Mouse (Mus musculus): ENCODE measurements at regions not wholly inside any gene's neighbourhood (a gene's known extent, or its start where the extent isn't known, plus 50 kb on each side); places are given as distances from the start of the nearest gene placed in this dataset.

DNA sequence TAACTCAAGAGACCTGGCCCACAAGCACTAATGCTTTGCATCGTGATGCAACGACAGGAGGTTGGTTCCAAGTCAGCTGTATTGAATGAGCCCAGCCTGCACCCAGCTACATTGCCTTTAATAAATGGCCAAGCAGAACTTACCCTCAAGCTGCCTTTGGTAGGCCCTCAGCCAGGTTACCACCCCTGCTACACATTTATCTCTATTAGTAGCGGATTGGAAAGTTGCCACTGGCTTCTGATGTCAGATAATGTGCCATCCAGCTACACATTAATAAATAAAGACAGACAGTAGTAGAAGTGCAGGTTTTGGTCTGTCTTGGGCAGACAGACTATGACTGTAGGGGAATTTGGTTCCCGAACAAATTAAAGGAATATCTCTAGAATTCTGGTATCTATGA, 82.0 kb upstream of the 4930583I09Rik start:
- no peak for ATAC-seq
- no peak overlapping the region for H3K9ac ChIP-seq (ENCODE audit: low read depth, low read length)
- no peaks in the 10 kb centered on the region for H3K27me3 ChIP-seq (ENCODE audit: control insufficient read depth, insufficient read depth, low read depth, low read length)
- peaks cover 23% of the 10 kb centered on the region for H3K4me1 ChIP-seq (ENCODE audit: control insufficient read depth, insufficient read depth, low read length)
- no peaks in the 10 kb centered on the region for H3K9me3 ChIP-seq (replicated peaks; ENCODE audit: control insufficient read depth, low read length, poor library complexity, severe bottlenecking)
- 81% methylated on average over 4 of the region's 4 CpGs for WGBS
- no peak overlapping the region for H3K4me3 ChIP-seq (ENCODE audit: low read depth, low read length)
- no peak overlapping the region for H3K27ac ChIP-seq (ENCODE audit: low read length)
- H3K36me3 ChIP-seq (ENCODE audit: control insufficient read depth, insufficient read depth, low read length), result no peaks in the 10 kb centered on the region
- no peak overlapping the region for H3K4me2 ChIP-seq (ENCODE audit: low read length)

DNA sequence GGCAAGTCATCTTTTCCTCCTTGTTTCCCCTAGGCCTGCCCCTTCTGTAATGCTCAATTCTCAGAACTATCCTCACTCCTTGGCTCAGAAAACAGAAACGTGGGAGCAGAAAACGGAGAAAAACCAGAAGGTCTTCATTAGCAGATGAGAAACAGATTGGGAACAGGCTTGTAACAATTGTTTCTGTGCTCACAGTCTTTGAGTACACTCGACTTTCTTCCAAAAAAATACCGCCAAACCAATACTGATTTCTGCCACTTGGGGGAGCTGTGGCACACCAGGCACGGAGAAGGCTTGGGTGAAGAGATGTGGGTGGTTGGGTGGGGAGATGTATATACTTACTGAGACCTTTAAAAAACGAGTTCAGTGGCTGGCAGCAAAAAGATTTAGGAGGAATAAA, 80.8 kb upstream of the 4930583I09Rik start:
- H3K9me3 ChIP-seq (replicated peaks; ENCODE audit: control insufficient read depth, low read length, poor library complexity, severe bottlenecking), result no peaks in the 10 kb centered on the region
- no peak for ATAC-seq
- H3K4me3 ChIP-seq (ENCODE audit: low read depth, low read length), result no peak overlapping the region
- peaks cover 23% of the 10 kb centered on the region for H3K4me1 ChIP-seq (ENCODE audit: control insufficient read depth, insufficient read depth, low read length)
- no peak overlapping the region for H3K4me2 ChIP-seq (ENCODE audit: low read length)
- WGBS, result 81% methylated on average over 6 of the region's 6 CpGs
- no peak overlapping the region for H3K9ac ChIP-seq (ENCODE audit: low read depth, low read length)
- no peaks in the 10 kb centered on the region for H3K27me3 ChIP-seq (ENCODE audit: control insufficient read depth, insufficient read depth, low read depth, low read length)
- H3K27ac ChIP-seq (ENCODE audit: low read length), result no peak overlapping the region
- no peaks in the 10 kb centered on the region for H3K36me3 ChIP-seq (ENCODE audit: control insufficient read depth, insufficient read depth, low read length)

DNA sequence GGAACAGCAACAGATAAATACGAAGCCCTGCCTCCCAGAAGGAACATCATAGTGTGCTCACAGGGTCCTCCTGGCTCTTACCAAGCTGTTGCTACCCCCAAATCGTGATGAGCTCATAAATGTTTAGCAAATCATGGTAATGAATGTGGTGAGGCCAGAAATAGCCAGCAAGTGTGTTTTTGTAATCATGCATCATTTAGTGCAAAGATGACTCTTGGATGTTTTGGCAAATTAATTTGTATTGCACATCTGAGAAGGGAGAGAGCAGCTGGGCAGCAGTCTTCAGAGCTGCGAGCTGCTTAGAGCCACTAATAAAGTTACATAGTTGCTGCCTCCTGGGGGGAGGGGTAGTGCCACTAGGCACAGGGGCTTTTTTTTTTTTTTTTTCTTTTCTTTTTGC, 79.8 kb upstream of the 4930583I09Rik start:
- no peak overlapping the region for H3K4me3 ChIP-seq (ENCODE audit: low read depth, low read length)
- peaks cover 23% of the 10 kb centered on the region for H3K4me1 ChIP-seq (ENCODE audit: control insufficient read depth, insufficient read depth, low read length)
- 21% methylated on average over 3 of the region's 3 CpGs for WGBS
- no peak for ATAC-seq
- H3K27ac ChIP-seq (ENCODE audit: low read length), result no peak overlapping the region
- no peak overlapping the region for H3K9ac ChIP-seq (ENCODE audit: low read depth, low read length)
- H3K9me3 ChIP-seq (replicated peaks; ENCODE audit: control insufficient read depth, low read length, poor library complexity, severe bottlenecking), result no peaks in the 10 kb centered on the region
- H3K27me3 ChIP-seq (ENCODE audit: control insufficient read depth, insufficient read depth, low read depth, low read length), result no peaks in the 10 kb centered on the region
- no peaks in the 10 kb centered on the region for H3K36me3 ChIP-seq (ENCODE audit: control insufficient read depth, insufficient read depth, low read length)
- no peak overlapping the region for H3K4me2 ChIP-seq (ENCODE audit: low read length)

DNA sequence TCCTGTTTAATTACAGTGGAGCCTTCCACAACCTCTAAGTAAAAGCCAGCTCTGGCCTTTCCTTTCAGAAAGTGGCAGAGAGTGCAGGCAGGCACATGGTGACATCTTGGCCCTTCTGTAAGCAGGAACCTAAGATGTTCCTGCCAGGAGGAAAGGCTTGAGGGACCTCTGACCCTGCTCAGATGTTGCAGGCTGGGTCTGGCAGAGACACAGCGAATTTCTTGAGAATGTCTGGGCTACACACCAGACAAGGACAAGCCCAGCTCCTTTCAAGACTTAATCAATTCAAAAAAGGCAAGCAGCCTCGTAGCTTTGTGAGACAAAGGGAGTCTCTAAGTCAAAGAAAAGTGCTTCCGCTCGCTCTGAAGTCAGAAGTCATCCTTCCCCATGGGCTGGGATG, 79.2 kb upstream of the 4930583I09Rik start:
- no peaks in the 10 kb centered on the region for H3K27me3 ChIP-seq (ENCODE audit: control insufficient read depth, insufficient read depth, low read depth, low read length)
- H3K9me3 ChIP-seq (replicated peaks; ENCODE audit: control insufficient read depth, low read length, poor library complexity, severe bottlenecking), result no peaks in the 10 kb centered on the region
- WGBS, result 11% methylated on average over 4 of the region's 4 CpGs
- no peak overlapping the region for H3K27ac ChIP-seq (ENCODE audit: low read length)
- H3K36me3 ChIP-seq (ENCODE audit: control insufficient read depth, insufficient read depth, low read length), result no peaks in the 10 kb centered on the region
- no peak overlapping the region for H3K9ac ChIP-seq (ENCODE audit: low read depth, low read length)
- 0 out of 2 replicates have a peak, but pooled peaks have one; percentile 33 for ATAC-seq
- peaks cover 23% of the 10 kb centered on the region for H3K4me1 ChIP-seq (ENCODE audit: control insufficient read depth, insufficient read depth, low read length)
- no peak overlapping the region for H3K4me3 ChIP-seq (ENCODE audit: low read depth, low read length)
- H3K4me2 ChIP-seq (ENCODE audit: low read length), result no peak overlapping the region

DNA sequence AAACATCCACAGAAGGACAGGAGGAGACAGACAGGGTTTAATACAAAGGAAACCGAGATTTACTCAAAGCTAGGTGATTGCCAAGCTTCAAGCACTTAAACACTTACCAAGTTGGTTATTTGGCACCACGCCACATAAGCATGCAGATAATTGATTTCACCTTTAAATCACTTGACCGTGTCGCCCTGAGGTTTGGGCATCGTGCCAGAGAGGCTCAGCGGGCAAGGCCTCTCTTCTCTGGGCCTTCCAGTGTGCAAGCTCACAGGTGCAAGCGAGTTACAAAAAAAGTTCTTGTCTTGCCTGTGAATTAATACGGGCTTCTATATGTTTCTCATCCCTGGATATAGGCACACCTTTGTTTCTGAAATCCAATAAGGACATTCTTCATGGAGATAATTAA, 78.4 kb upstream of the 4930583I09Rik start:
- no peak overlapping the region for H3K4me2 ChIP-seq (ENCODE audit: low read length)
- no peaks in the 10 kb centered on the region for H3K36me3 ChIP-seq (ENCODE audit: control insufficient read depth, insufficient read depth, low read length)
- no peak overlapping the region for H3K27ac ChIP-seq (ENCODE audit: low read length)
- no peaks in the 10 kb centered on the region for H3K9me3 ChIP-seq (replicated peaks; ENCODE audit: control insufficient read depth, low read length, poor library complexity, severe bottlenecking)
- no peak overlapping the region for H3K4me3 ChIP-seq (ENCODE audit: low read depth, low read length)
- no peak for ATAC-seq
- WGBS, result 35% methylated on average over 8 of the region's 8 CpGs
- H3K4me1 ChIP-seq (ENCODE audit: control insufficient read depth, insufficient read depth, low read length), result peaks cover 23% of the 10 kb centered on the region
- H3K27me3 ChIP-seq (ENCODE audit: control insufficient read depth, insufficient read depth, low read depth, low read length), result no peaks in the 10 kb centered on the region
- H3K9ac ChIP-seq (ENCODE audit: low read depth, low read length), result no peak overlapping the region

DNA sequence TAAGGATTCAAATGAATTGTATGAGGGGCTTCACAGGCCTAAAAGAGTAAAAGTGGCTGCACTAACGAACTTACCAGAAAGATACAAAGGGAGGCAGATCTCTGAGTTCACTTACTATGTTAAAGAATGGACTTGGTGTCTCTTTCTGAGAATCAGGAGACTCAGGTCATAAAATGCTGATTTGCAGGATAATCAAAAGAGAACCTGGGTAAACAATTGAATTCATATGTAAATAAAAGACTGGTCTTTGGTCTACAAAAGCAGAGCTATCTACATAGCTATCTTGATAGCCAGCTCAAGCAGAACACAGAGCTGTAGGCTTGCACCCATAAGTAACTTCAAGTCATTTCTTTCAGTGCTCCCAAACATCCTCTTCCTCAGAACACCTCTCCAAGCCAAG, 72.8 kb upstream of the 4930583I09Rik start:
- peaks cover 6% of the 10 kb centered on the region for H3K9me3 ChIP-seq (replicated peaks; ENCODE audit: control insufficient read depth, low read length, poor library complexity, severe bottlenecking)
- H3K4me1 ChIP-seq (ENCODE audit: control insufficient read depth, insufficient read depth, low read length), result no peaks in the 10 kb centered on the region
- H3K36me3 ChIP-seq (ENCODE audit: control insufficient read depth, insufficient read depth, low read length), result no peaks in the 10 kb centered on the region
- 74% methylated on average over 1 of the region's 1 CpGs for WGBS
- ATAC-seq, result no peak
- no peak overlapping the region for H3K9ac ChIP-seq (ENCODE audit: low read depth, low read length)
- no peak overlapping the region for H3K4me2 ChIP-seq (ENCODE audit: low read length)
- H3K4me3 ChIP-seq (ENCODE audit: low read depth, low read length), result no peak overlapping the region
- no peak overlapping the region for H3K27ac ChIP-seq (ENCODE audit: low read length)
- no peaks in the 10 kb centered on the region for H3K27me3 ChIP-seq (ENCODE audit: control insufficient read depth, insufficient read depth, low read depth, low read length)

DNA sequence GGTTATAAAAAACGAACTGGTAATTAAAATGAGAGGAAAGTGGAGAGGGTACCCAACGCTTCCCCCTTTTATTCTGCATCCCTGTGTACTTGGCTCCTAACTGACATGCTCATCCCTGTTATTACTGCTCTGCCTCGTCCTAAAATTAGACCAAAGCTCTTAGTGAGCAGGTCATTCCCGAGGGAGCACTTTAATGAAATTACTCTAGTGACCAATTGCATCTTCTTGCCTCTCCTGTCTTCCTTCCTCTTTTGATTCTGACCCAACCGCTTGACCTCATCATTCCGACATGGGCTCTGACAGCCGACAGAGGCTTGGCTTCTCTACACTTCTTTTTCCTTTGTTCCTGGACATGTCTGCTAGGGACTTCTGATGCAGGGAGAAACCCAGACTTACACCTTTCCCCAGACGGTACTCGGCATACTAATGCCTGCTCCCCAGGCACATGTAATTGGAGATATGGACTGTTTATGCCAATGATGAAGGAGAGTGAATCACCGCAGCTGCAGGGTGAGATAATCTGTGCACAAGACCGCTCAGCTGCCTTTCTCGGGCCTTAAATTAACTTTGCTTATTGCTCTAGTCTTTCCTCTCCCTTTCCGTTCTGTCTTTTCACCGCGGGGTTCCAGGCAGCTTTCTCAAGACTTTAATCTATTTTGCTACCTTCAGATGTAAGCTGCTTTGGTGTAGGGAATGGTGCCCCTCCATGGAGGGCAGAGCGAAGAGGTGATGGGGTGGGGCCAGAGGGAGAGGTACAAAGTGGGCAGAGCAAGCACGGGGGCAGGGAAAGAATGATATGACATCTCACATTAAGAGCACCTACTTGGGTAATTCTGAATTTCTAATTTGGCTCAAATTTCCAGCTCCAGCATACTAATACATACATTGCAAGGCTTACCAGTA, 66.1 kb upstream of the 4930583I09Rik start:
- WGBS, result 36% methylated on average over 17 of the region's 17 CpGs
- Histone ChIP-seq H3K4me3 (ENCODE audit: low read depth, low read length) (no peak overlapping the region), H3K36me3 (ENCODE audit: control insufficient read depth, insufficient read depth, low read length) (no peaks in the 10 kb centered on the region), H3K4me2 (ENCODE audit: low read length) (no peak overlapping the region), H3K9me3 (replicated peaks; ENCODE audit: control insufficient read depth, low read length, poor library complexity, severe bottlenecking) (no peaks in the 10 kb centered on the region), H3K9ac (ENCODE audit: low read depth, low read length) (peak overlapping the region; percentile 36; the same call in 1 of the 2 replicates), H3K27me3 (ENCODE audit: control insufficient read depth, insufficient read depth, low read depth, low read length) (no peaks in the 10 kb centered on the region), H3K4me1 (ENCODE audit: control insufficient read depth, insufficient read depth, low read length) (peaks cover 14% of the 10 kb centered on the region; the same call in 1 of the 2 replicates), H3K27ac (ENCODE audit: low read length) (peak overlapping the region; percentile 53; the same call in 1 of the 2 replicates)
- ATAC-seq, result peak; percentile 73; the same call in 1 of the 2 replicates

DNA sequence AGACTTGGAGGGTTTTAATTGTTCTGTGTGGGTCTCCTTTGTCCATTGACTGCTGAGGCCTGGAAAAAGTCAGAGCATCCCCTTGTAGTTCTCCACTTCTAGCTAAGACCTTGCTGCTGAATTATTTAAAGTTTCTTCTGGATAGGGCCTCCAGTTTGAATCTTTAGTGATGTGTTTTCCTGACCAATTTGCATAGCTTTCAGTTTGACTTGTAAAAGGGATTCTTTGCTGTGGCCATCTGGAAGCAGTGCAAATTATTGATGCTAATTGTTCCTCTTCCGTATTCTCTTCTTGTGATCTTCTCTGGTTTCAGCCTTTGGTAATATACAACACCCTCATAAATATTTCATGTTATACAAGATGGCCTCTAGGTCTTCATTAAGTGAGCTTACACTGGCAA, 61.6 kb upstream of the 4930583I09Rik start:
- no peak overlapping the region for H3K4me3 ChIP-seq (ENCODE audit: low read depth, low read length)
- no peak overlapping the region for H3K27ac ChIP-seq (ENCODE audit: low read length)
- H3K27me3 ChIP-seq (ENCODE audit: control insufficient read depth, insufficient read depth, low read depth, low read length), result no peaks in the 10 kb centered on the region
- no peak overlapping the region for H3K4me2 ChIP-seq (ENCODE audit: low read length)
- ATAC-seq, result 0 out of 2 replicates have a peak, but pooled peaks have one; percentile 46
- no peak overlapping the region for H3K9ac ChIP-seq (ENCODE audit: low read depth, low read length)
- 26% methylated on average over 1 of the region's 1 CpGs for WGBS
- no peaks in the 10 kb centered on the region for H3K9me3 ChIP-seq (replicated peaks; ENCODE audit: control insufficient read depth, low read length, poor library complexity, severe bottlenecking)
- H3K36me3 ChIP-seq (ENCODE audit: control insufficient read depth, insufficient read depth, low read length), result no peaks in the 10 kb centered on the region
- peaks cover 11% of the 10 kb centered on the region; the same call in 1 of the 2 replicates for H3K4me1 ChIP-seq (ENCODE audit: control insufficient read depth, insufficient read depth, low read length)

DNA sequence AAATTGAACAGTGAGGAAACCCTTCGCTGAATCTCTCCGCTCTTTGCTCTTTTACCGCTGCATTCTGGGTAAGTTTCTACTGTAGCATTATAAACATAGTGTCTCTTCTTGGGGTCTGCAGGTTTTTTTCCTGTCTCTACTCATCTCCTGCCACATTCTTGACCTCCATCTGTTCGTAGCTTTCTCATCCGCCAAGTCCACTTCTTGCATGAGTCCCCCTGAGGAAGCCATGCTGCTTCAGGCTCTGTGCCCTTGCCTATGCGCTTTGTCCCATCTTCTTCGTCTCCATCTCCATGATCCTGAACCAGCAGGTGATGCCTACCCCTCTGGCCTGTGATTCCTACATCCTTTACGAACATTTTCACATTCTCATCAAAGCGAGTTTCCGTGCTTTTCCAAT, 60.0 kb upstream of the 4930583I09Rik start:
- H3K4me3 ChIP-seq (ENCODE audit: low read depth, low read length), result no peak overlapping the region
- no peak for ATAC-seq
- H3K9ac ChIP-seq (ENCODE audit: low read depth, low read length), result no peak overlapping the region
- no peaks in the 10 kb centered on the region for H3K36me3 ChIP-seq (ENCODE audit: control insufficient read depth, insufficient read depth, low read length)
- 90% methylated on average over 10 of the region's 10 CpGs for WGBS
- H3K4me1 ChIP-seq (ENCODE audit: control insufficient read depth, insufficient read depth, low read length), result no peaks in the 10 kb centered on the region
- H3K9me3 ChIP-seq (replicated peaks; ENCODE audit: control insufficient read depth, low read length, poor library complexity, severe bottlenecking), result no peaks in the 10 kb centered on the region
- H3K27me3 ChIP-seq (ENCODE audit: control insufficient read depth, insufficient read depth, low read depth, low read length), result no peaks in the 10 kb centered on the region
- no peak overlapping the region for H3K4me2 ChIP-seq (ENCODE audit: low read length)
- no peak overlapping the region for H3K27ac ChIP-seq (ENCODE audit: low read length)

Measured in midbrain, embryonic 16.5 days (tissue).